Mouse (Mus musculus) hindbrain, embryonic 16.5 days (tissue): ENCODE measurements around the gene Bphl. TPM values are rescaled to one million over a fixed set of nuclear protein-coding genes. Genes with fewer than 3 reads are reported as not detected.
"Not testable (repeated sequence)": the region's sequence is repeated elsewhere in the genome, so short reads cannot be mapped to it uniquely, and the experiment has no call there.

Source experiments
- ATAC-seq: fragments of 200-750 bp; cut with Nextera tagmentation; 2 replicates; pipeline ENCODE4 v1.8.0; 2017; ENCODE audit warnings: moderate TSS enrichment, moderate library complexity
- H3K27ac ChIP-seq: fragments of 300-500 bp; sonication (generic); 2 replicates; pipeline ENCODE4 v1.5.1; 2014; ENCODE audit warnings: low read depth, mild to moderate bottlenecking, control low read depth, low read length, moderate library complexity
- H3K27me3 ChIP-seq: fragments of 300-500 bp; sonication (generic); replicated peaks from 2 replicates; pipeline ENCODE4 v1.6.1; 2014; ENCODE audit warnings: low read length; ENCODE audit not compliant: control insufficient read depth, insufficient read depth
- H3K36me3 ChIP-seq: fragments of 300-500 bp; sonication (generic); 2 replicates; pipeline ENCODE4 v1.6.1; 2014; ENCODE audit warnings: mild to moderate bottlenecking, low read length, moderate library complexity, mixed read lengths; ENCODE audit not compliant: control insufficient read depth, insufficient read depth
- H3K4me1 ChIP-seq: fragments of 300-500 bp; sonication (generic); 2 replicates; pipeline ENCODE4 v1.6.1; 2014; ENCODE audit warnings: low read depth, low read length; ENCODE audit not compliant: control insufficient read depth, insufficient read depth
- H3K4me2 ChIP-seq: fragments of 300-500 bp; sonication (generic); 2 replicates; pipeline ENCODE4 v1.6.1; 2014; ENCODE audit warnings: mild to moderate bottlenecking, low read length, control low read depth, moderate library complexity
- H3K4me3 ChIP-seq: fragments of 300-500 bp; sonication (generic); 2 replicates; pipeline ENCODE4 v1.5.1; 2014; ENCODE audit warnings: mild to moderate bottlenecking, low read length, control low read depth, moderate library complexity
- H3K9ac ChIP-seq: fragments of 300-500 bp; sonication (generic); 2 replicates; pipeline ENCODE4 v1.6.1; 2014; ENCODE audit warnings: low read depth, mild to moderate bottlenecking, control low read depth, low read length, moderate library complexity
- H3K9me3 ChIP-seq: fragments of 300-500 bp; sonication (generic); 2 replicates; pipeline ENCODE4 v1.6.1; 2014; ENCODE audit warnings: mild to moderate bottlenecking, low read length, moderate library complexity; ENCODE audit not compliant: control insufficient read depth
- WGBS: fragments of 180-500 bp; shearing (Covaris S2); extraction: QIAGEN DNeasy Blood & Tissue Kit; methylation state at CpG from one replicate; pipeline ENCODE4 v1.1.7; 2014; 5-methylcytosine and 5-hydroxymethylcytosine counted together
- polyA plus RNA-seq: library from polyadenylated mRNA; unstranded; fragments of >200 nt; fragmentation: Nextera tagmentation; extraction: Ambion mirVana; gene quantifications from 2 replicates; pipeline ENCODE4 v1.2.1, GENCODE M21; 2015

The Bphl gene
- polyA plus RNA-seq, 1 experiment from 2014 or later = 45.9 TPM

- no peaks in the 10 kb centered on the region for H3K9me3 ChIP-seq
- H3K4me3 ChIP-seq = peak overlapping the region; percentile 82
- peaks cover 5% of the 10 kb centered on the region for H3K36me3 ChIP-seq
- 44% methylated on average over 16 of the region's 16 CpGs for WGBS
- H3K4me2 ChIP-seq = peak overlapping the region; percentile 71
- H3K27me3 ChIP-seq = no peaks in the 10 kb centered on the region
- no peak; the same call in 1 of the 2 replicates for ATAC-seq
- H3K9ac ChIP-seq = peak overlapping the region; percentile 98
- peak overlapping the region; percentile 62 for H3K27ac ChIP-seq
- peaks cover 14% of the 10 kb centered on the region for H3K4me1 ChIP-seq
These were observed 41.3 kb downstream of the Bphl start for GRCm38 (mm10) chr13:34078500-34079280.

DNA sequence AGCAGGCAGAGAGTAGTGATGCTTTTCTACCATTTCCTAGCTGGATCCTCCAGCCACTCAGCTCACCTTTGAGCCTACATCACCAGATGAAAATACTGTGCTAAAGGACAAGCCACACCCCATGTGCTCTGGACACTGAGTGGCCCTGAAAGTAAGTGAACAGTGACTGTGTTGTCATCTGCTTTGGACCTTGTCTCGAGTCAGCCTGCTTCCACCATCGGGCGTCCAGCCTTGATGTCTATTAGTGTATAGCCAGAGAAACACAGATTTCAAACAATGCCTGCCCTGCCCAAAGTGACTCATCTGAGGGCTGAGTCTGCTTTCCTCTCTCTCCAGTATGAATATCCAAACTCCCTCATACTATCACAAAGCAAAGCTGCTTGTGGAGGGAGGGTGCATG, 42.4 kb downstream of the Bphl start:
- WGBS = 92% methylated on average over 3 of the region's 3 CpGs
- Histone ChIP-seq H3K4me2 (no peak overlapping the region), H3K36me3 (peaks cover 4% of the 10 kb centered on the region; the same call in 1 of the 2 replicates), H3K9ac (no peak overlapping the region), H3K27ac (no peak overlapping the region), H3K9me3 (no peaks in the 10 kb centered on the region), H3K4me3 (no peak overlapping the region), H3K27me3 (no peaks in the 10 kb centered on the region), H3K4me1 (peaks cover 10% of the 10 kb centered on the region)
- ATAC-seq = no peak

DNA sequence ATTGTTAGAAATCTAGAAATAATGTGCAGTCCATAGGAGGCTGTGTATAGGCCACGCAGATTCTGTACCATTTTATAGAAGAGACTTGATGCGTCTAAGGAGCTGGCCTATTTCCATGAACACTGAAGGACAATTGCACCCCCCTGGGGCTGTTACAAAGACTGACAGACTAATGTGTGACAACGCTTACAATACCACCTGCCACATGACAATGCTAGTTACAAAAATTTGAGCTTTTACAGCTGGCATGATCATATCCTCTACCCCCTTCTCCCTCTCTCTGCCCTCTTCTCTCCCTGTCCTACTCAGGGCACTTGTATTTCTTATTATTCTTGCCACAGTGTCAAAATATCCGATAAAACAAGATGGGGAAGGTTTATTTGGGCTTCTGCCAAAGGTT, 44.5 kb downstream of the Bphl start:
- Histone ChIP-seq H3K9me3 (no peaks in the 10 kb centered on the region), H3K4me2 (no peak overlapping the region), H3K36me3 (no peaks in the 10 kb centered on the region), H3K4me3 (no peak overlapping the region), H3K27ac (no peak overlapping the region), H3K27me3 (no peaks in the 10 kb centered on the region), H3K4me1 (peaks cover 5% of the 10 kb centered on the region), H3K9ac (no peak overlapping the region)
- ATAC-seq = no peak
- WGBS = 53% methylated on average over 4 of the region's 4 CpGs

DNA sequence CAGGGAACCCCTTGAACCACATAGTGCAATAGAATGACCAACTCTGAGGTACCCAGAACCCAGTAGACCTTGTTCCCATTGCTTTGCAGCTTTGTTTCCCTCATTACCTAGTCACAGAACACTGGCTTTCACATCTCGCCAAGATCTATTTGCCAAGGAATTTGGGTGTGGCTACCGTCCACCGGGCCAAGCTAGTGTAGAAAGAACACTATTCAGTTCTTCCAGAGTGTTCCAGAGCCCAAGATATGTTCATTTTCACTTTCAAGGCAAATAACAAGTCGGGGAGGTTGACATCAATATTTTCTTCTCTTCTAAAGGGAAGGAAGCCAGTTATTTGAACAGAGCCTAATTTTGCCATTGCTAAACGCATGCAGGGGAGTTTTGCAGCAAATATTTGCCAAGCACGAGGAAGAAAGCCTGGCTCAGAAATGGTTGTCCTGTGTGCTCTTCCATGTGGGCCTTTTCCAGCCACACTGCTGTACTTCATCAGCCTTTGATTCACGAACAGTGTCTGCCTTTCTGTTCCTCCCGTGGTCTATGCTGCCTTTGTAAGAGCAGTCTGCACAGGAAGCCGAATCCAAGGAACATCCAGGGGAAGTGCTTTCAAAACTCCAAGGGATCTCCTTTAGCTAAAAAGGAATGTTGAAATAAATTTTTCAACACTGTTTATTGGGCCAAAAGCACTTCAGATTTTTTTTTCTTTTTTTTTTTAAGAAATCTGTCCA, 46.8 kb downstream of the Bphl start:
- H3K4me1 ChIP-seq = peaks cover 24% of the 10 kb centered on the region
- no peak overlapping the region for H3K4me3 ChIP-seq
- no peaks in the 10 kb centered on the region for H3K27me3 ChIP-seq
- H3K9ac ChIP-seq = no peak overlapping the region
- WGBS = 69% methylated on average over 9 of the region's 9 CpGs
- no peak for ATAC-seq
- no peaks in the 10 kb centered on the region for H3K9me3 ChIP-seq
- no peak overlapping the region; the same call in 1 of the 2 replicates for H3K27ac ChIP-seq
- H3K4me2 ChIP-seq = no peak overlapping the region
- no peaks in the 10 kb centered on the region for H3K36me3 ChIP-seq

- H3K4me1 ChIP-seq = peaks cover 27% of the 10 kb centered on the region
- 30% methylated on average over 7 of the region's 7 CpGs for WGBS
- no peaks in the 10 kb centered on the region for H3K9me3 ChIP-seq
- peak overlapping the region; percentile 88 for H3K27ac ChIP-seq
- no peak overlapping the region for H3K9ac ChIP-seq
- H3K36me3 ChIP-seq = no peaks in the 10 kb centered on the region
- no peak overlapping the region for H3K4me3 ChIP-seq
- peak overlapping the region; percentile 22 for H3K4me2 ChIP-seq
- ATAC-seq = peak; percentile 25
- no peaks in the 10 kb centered on the region for H3K27me3 ChIP-seq
These were observed 49.8 kb downstream of the Bphl start for GRCm38 (mm10) chr13:34087052-34087812.

DNA sequence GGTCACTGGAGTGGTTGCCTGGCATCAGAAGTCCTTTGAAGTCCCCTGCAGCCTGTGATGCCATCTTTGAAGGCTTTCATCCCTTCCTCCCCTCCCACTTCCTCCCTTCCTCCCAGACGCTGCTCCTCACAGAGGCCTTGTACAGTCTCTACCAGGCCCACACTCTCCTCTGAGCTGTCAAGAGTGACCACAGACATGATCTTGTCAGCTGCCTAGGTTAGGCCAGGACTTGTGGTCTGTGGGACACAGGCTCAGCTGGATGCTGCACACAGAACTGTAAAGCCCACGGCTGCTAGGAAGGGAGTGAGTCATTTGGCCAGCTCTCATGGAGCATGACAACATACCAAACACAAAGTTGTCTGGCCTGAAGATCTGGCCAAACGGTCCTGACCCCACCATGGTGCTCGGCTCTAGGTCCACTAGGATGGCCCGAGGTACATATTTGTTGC, 50.8 kb downstream of the Bphl start:
- Histone ChIP-seq H3K4me2 (peak overlapping the region; percentile 43), H3K4me1 (peaks cover 27% of the 10 kb centered on the region), H3K9ac (peak overlapping the region; percentile 11; the same call in 1 of the 2 replicates), H3K27ac (peak overlapping the region; percentile 88)
- not testable (repeated sequence) for H3K27me3 ChIP-seq, H3K4me3 ChIP-seq, H3K9me3 ChIP-seq, H3K36me3 ChIP-seq
- ATAC-seq = peak; percentile 24
- WGBS = 39% methylated on average over 5 of the region's 5 CpGs

DNA sequence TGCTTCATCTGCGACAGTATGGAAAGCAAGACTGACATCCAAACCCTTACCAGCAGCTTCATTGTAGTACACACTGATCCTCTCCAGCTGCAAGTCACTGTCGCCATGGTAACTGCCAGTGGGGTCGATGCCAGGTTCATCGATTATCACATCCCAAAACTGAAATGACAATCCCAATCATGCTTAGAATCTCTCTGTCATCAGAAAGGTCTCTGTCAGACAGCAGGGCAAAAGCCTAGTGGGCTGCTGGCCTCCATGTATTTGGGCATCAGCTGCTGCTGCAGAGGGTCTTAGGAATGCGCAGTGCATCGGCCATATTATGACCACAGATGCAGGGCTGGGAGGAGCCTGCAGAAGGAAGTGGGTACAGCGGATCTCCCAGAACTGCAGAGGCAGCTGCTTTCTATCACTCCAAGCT, 51.5 kb downstream of the Bphl start:
- peak overlapping the region; percentile 32; the same call in 1 of the 2 replicates for H3K9ac ChIP-seq
- H3K36me3 ChIP-seq = no peaks in the 10 kb centered on the region
- no peaks in the 10 kb centered on the region for H3K9me3 ChIP-seq
- H3K27ac ChIP-seq = peak overlapping the region; percentile 88
- peak; percentile 89 for ATAC-seq
- 18% methylated on average over 7 of the region's 7 CpGs for WGBS
- no peak overlapping the region for H3K4me3 ChIP-seq
- H3K4me2 ChIP-seq = peak overlapping the region; percentile 43
- no peaks in the 10 kb centered on the region for H3K27me3 ChIP-seq
- H3K4me1 ChIP-seq = peaks cover 27% of the 10 kb centered on the region

GRCm38 (mm10) chr13:34089358-34089757, 52.0 kb downstream of the Bphl start:
- H3K27ac ChIP-seq = peak overlapping the region; percentile 88
- H3K9ac ChIP-seq = peak overlapping the region; percentile 32; the same call in 1 of the 2 replicates
- no peaks in the 10 kb centered on the region for H3K36me3 ChIP-seq
- peak overlapping the region; percentile 43 for H3K4me2 ChIP-seq
- 18% methylated on average over 3 of the region's 3 CpGs for WGBS
- peak; percentile 21; the same call in 1 of the 2 replicates for ATAC-seq
- peaks cover 27% of the 10 kb centered on the region for H3K4me1 ChIP-seq
- no peaks in the 10 kb centered on the region for H3K9me3 ChIP-seq
- H3K4me3 ChIP-seq = no peak overlapping the region
- H3K27me3 ChIP-seq = no peaks in the 10 kb centered on the region
